Mouse (Mus musculus): ENCODE data around the gene Ecpas. TPM values are rescaled to one million over a fixed set of nuclear protein-coding genes. Genes with fewer than 3 reads are reported as not detected.

Gene Ecpas
- polyA plus RNA-seq, 1 experiment from 2014 or later = 55.0 TPM

DNA sequence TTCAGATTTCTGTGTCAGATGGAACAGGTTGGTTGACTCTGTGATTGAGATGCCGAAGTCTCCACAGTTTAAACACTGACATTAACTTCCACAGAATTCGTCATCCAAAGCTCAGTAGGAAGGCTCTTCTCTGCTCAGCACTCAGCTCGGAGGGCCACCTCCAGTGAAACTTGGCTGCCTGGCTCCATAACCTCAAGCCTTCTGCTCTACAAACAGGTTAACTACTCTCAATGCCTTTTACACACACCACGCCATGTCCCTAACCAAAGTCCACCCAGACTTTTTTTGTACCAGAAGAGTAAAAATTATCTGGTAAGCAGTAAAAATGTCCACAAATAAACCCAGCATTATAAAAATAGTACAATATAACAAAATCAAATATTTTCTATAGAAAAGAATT is 15.1 kb downstream of the Ecpas start:
- Histone ChIP-seq H3K36me3 (ENCODE audit: control insufficient read depth, insufficient read depth, low read length) (no peaks in the 10 kb centered on the region), H3K4me1 (ENCODE audit: control insufficient read depth, insufficient read depth, low read length) (no peaks in the 10 kb centered on the region), H3K27me3 (ENCODE audit: control insufficient read depth, insufficient read depth, low read length) (no peaks in the 10 kb centered on the region), H3K4me3 (replicated peaks; ENCODE audit: low read depth, low read length) (no peak overlapping the region), H3K9ac (replicated peaks; ENCODE audit: low read length) (no peak overlapping the region), H3K4me2 (ENCODE audit: low read length) (no peak overlapping the region), H3K9me3 (ENCODE audit: control insufficient read depth, low read length) (no peaks in the 10 kb centered on the region), H3K27ac (replicated peaks; ENCODE audit: low read depth, low read length) (no peak overlapping the region)
- 66% methylated on average over 4 of the region's 4 CpGs for WGBS
- ATAC-seq (ENCODE audit: low FRiP score, low TSS enrichment) (no peak), DNase-seq (no peak)

DNA sequence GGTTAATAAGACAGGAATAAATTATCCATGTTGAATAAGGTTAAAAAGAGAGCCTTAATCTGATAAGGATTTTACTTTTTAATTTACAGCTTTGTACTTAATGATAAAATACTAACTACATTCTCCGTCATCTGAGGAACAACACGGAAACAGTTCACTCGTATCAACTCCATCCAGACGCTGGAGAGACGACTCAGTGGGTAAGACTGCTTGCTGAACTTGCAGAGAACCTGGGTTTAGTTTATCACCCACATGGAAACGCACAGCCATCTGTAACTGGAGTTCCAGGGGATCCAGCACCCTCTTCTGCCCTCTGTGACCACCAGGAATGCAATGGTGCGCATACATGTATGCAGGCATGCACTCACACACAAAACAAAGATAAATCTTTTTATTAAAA is 18.1 kb downstream of the Ecpas start:
- Histone ChIP-seq H3K4me3 (replicated peaks; ENCODE audit: low read depth, low read length) (no peak overlapping the region), H3K9me3 (ENCODE audit: control insufficient read depth, low read length) (no peaks in the 10 kb centered on the region), H3K27ac (replicated peaks; ENCODE audit: low read depth, low read length) (no peak overlapping the region), H3K4me1 (ENCODE audit: control insufficient read depth, insufficient read depth, low read length) (no peaks in the 10 kb centered on the region), H3K9ac (replicated peaks; ENCODE audit: low read length) (no peak overlapping the region), H3K4me2 (ENCODE audit: low read length) (no peak overlapping the region), H3K27me3 (ENCODE audit: control insufficient read depth, insufficient read depth, low read length) (no peaks in the 10 kb centered on the region), H3K36me3 (ENCODE audit: control insufficient read depth, insufficient read depth, low read length) (no peaks in the 10 kb centered on the region)
- 87% methylated on average over 7 of the region's 7 CpGs for WGBS
- no peak for ATAC-seq (ENCODE audit: low FRiP score, low TSS enrichment)
- no peak for DNase-seq

DNA sequence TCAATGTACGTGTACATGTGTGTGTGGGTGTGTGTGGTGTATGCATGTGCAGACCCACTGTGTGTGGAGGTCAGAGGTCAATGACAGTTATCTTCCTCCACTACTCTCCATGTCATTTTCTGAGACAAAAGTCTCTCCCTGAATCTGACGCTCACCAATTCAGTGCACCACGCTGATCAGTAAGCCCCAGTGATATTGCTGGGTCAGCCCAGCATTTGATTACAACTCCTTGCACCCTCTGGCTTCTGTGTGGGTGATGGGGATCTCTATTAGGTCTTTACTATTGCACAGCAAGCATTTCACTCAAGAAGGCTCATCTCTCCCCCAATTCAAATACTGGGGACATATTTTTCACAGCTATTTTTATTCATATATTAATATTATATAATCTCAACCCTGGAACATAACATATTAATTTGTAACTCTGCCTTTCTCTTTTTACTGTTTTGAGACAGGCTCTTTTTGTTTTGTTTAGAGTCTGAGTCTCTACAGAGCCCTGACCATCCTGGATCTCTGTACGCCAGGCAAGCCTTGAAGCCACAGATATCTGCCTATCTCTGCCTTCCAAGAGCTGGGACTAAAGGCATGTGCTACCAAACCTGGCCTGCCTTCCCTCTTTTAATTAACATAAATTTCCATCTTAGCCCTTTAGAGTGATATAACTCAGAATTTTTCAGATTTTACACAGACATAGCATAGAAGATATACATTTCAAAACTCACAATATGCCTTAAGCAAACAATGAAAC is 22.3 kb downstream of the Ecpas start:
- Histone ChIP-seq H3K9ac (replicated peaks; ENCODE audit: low read length) (no peak overlapping the region), H3K36me3 (ENCODE audit: control insufficient read depth, insufficient read depth, low read length) (no peaks in the 10 kb centered on the region), H3K9me3 (ENCODE audit: control insufficient read depth, low read length) (no peaks in the 10 kb centered on the region), H3K27ac (replicated peaks; ENCODE audit: low read depth, low read length) (no peak overlapping the region), H3K4me3 (replicated peaks; ENCODE audit: low read depth, low read length) (no peak overlapping the region), H3K27me3 (ENCODE audit: control insufficient read depth, insufficient read depth, low read length) (no peaks in the 10 kb centered on the region), H3K4me1 (ENCODE audit: control insufficient read depth, insufficient read depth, low read length) (no peaks in the 10 kb centered on the region), H3K4me2 (ENCODE audit: low read length) (no peak overlapping the region)
- DNase-seq (no peak), ATAC-seq (ENCODE audit: low FRiP score, low TSS enrichment) (no peak)
- 91% methylated on average over 4 of the region's 4 CpGs for WGBS

DNA sequence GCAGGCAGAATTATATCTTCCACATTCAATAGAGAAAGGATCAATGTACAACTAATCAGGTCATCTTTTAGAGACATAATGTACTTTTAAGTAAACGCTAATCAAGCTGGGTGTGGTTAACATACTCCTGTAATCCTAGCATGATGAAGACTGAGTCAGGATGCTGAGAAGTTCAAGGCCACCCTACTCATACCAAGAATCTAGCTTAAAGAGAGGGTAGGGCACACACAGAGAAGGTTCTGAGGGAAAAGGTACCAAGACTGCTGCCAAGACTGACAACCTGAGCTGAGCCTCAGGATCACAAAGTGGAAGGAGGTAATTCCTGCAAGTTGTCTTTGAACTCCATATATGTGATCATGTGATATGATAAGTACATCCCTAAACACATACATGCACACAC is 24.0 kb downstream of the Ecpas start:
- H3K4me3 ChIP-seq (replicated peaks; ENCODE audit: low read depth, low read length) = no peak overlapping the region
- WGBS = 100% methylated on average over 1 of the region's 1 CpGs
- no peaks in the 10 kb centered on the region for H3K27me3 ChIP-seq (ENCODE audit: control insufficient read depth, insufficient read depth, low read length)
- no peaks in the 10 kb centered on the region for H3K9me3 ChIP-seq (ENCODE audit: control insufficient read depth, low read length)
- no peak for DNase-seq
- no peaks in the 10 kb centered on the region for H3K36me3 ChIP-seq (ENCODE audit: control insufficient read depth, insufficient read depth, low read length)
- ATAC-seq (ENCODE audit: low FRiP score, low TSS enrichment) = no peak
- H3K27ac ChIP-seq (replicated peaks; ENCODE audit: low read depth, low read length) = no peak overlapping the region
- no peak overlapping the region for H3K9ac ChIP-seq (replicated peaks; ENCODE audit: low read length)
- H3K4me2 ChIP-seq (ENCODE audit: low read length) = no peak overlapping the region
- no peaks in the 10 kb centered on the region for H3K4me1 ChIP-seq (ENCODE audit: control insufficient read depth, insufficient read depth, low read length)

DNA sequence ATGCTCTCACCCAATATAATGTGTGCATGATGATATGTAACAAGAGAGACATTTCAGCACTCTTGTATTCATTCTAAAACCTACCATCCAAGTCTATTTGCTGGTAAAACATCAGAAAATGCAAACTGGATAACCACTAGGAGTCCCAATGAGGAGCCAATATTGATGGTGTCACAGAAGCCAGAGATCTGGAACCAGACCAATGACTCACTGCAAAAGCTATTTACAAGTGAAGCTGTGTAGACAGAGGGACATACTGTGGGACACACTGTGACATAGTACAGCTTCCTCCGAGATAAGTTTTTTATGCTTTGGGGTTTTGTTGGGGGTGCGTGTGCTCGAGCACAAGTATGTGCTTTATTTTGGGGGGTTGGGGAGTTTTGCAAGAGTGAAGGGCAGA is 24.9 kb downstream of the Ecpas start:
- Histone ChIP-seq H3K27ac (replicated peaks; ENCODE audit: low read depth, low read length) (no peak overlapping the region), H3K4me2 (ENCODE audit: low read length) (no peak overlapping the region), H3K9me3 (ENCODE audit: control insufficient read depth, low read length) (no peaks in the 10 kb centered on the region), H3K9ac (replicated peaks; ENCODE audit: low read length) (no peak overlapping the region), H3K27me3 (ENCODE audit: control insufficient read depth, insufficient read depth, low read length) (no peaks in the 10 kb centered on the region), H3K4me3 (replicated peaks; ENCODE audit: low read depth, low read length) (no peak overlapping the region), H3K4me1 (ENCODE audit: control insufficient read depth, insufficient read depth, low read length) (no peaks in the 10 kb centered on the region), H3K36me3 (ENCODE audit: control insufficient read depth, insufficient read depth, low read length) (no peaks in the 10 kb centered on the region)
- DNase-seq (no peak), ATAC-seq (ENCODE audit: low FRiP score, low TSS enrichment) (no peak)
- 92% methylated on average over 3 of the region's 3 CpGs for WGBS

DNA sequence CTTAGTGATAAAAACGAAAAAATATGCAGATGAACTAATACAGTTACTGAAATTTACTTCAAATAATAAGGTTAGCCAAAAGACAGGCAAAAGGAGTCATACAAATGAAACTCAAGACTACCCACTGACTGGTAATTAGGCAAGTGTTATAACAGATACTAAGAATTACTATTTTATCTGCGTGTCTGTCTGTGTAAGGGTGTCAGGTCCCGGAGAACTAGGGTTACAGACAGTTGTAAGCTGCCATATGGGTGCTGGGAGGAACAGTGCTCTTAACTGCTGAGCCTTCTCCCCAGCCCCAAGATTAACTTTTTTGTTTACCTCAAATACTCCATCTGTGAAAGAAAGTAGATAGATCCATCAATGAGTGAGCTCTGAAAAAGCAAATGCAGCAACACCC is 25.8 kb downstream of the Ecpas start:
- 90% methylated on average over 3 of the region's 3 CpGs for WGBS
- H3K36me3 ChIP-seq (ENCODE audit: control insufficient read depth, insufficient read depth, low read length) = no peaks in the 10 kb centered on the region
- no peaks in the 10 kb centered on the region for H3K4me1 ChIP-seq (ENCODE audit: control insufficient read depth, insufficient read depth, low read length)
- H3K27me3 ChIP-seq (ENCODE audit: control insufficient read depth, insufficient read depth, low read length) = no peaks in the 10 kb centered on the region
- H3K4me2 ChIP-seq (ENCODE audit: low read length) = no peak overlapping the region
- H3K9ac ChIP-seq (replicated peaks; ENCODE audit: low read length) = no peak overlapping the region
- no peak for ATAC-seq (ENCODE audit: low FRiP score, low TSS enrichment)
- H3K27ac ChIP-seq (replicated peaks; ENCODE audit: low read depth, low read length) = no peak overlapping the region
- H3K9me3 ChIP-seq (ENCODE audit: control insufficient read depth, low read length) = no peaks in the 10 kb centered on the region
- no peak overlapping the region for H3K4me3 ChIP-seq (replicated peaks; ENCODE audit: low read depth, low read length)
- DNase-seq = no peak

DNA sequence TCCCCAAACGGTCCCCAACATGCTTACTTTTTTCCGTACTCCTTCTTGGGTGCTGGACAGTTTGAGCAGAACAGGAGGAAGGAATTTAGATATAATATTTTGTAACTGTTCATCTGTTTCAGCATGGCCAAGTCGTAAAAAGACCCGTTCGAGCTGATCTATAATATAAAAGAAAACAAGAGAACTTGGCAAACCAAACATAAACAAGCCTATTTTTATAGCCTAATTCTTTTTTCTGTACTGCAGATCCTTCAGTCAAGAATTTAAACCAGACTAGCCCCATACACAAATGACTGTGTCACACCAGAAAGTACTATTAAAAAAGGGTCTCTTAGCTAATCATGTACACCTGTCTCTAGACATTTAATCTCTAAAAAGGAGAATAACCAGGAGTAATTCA is 27.2 kb downstream of the Ecpas start:
- H3K4me2 ChIP-seq (ENCODE audit: low read length) = no peak overlapping the region
- no peaks in the 10 kb centered on the region for H3K36me3 ChIP-seq (ENCODE audit: control insufficient read depth, insufficient read depth, low read length)
- WGBS = 92% methylated on average over 5 of the region's 5 CpGs
- no peak overlapping the region for H3K9ac ChIP-seq (replicated peaks; ENCODE audit: low read length)
- ATAC-seq (ENCODE audit: low FRiP score, low TSS enrichment) (no peak), DNase-seq (no peak)
- H3K27me3 ChIP-seq (ENCODE audit: control insufficient read depth, insufficient read depth, low read length) = no peaks in the 10 kb centered on the region
- H3K4me3 ChIP-seq (replicated peaks; ENCODE audit: low read depth, low read length) = no peak overlapping the region
- no peak overlapping the region for H3K27ac ChIP-seq (replicated peaks; ENCODE audit: low read depth, low read length)
- H3K4me1 ChIP-seq (ENCODE audit: control insufficient read depth, insufficient read depth, low read length) = no peaks in the 10 kb centered on the region
- no peaks in the 10 kb centered on the region for H3K9me3 ChIP-seq (ENCODE audit: control insufficient read depth, low read length)

DNA sequence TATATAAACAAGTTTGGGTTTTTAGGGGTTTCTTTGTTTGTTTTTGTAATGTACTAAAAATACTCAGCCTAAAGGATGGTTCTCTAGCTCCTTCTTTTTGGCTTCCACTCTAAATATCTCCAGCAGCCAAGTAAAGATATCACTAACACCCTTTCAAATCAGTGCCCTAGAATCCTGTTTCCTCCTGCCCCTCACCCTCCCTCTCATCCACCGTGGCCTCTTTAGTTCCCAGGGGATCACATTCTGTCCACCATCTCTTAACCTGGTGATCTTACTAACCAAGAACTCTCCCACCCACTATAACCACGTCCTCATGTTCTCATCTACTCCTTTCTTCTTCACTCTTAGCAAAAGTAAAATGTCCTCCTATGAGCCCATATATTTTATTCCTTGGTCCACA is 28.7 kb downstream of the Ecpas start:
- WGBS = 87% methylated on average over 2 of the region's 2 CpGs
- no peak for DNase-seq

DNA sequence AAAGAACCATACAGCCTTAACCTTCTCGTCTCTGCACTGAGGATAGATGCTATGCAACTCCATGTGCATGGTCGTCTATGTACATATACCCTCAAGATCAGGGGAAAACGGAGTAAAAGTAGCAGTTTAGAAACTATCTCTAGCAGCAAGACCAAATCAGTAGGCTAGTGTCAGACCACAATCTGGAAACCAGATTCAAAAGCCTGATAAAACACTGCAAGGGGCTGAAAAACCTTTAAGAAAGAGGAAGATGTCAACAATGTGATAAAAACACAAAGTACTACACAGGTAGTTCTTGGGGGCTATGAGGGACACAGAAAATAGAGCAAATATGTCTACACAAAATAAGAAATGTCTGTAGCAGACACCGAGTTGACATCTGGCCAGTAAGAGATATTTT is 38.2 kb downstream of the Ecpas start:
- H3K27ac ChIP-seq (replicated peaks; ENCODE audit: low read depth, low read length) = no peak overlapping the region
- H3K4me2 ChIP-seq (ENCODE audit: low read length) = no peak overlapping the region
- WGBS = 94% methylated on average over 4 of the region's 4 CpGs
- no peaks in the 10 kb centered on the region for H3K27me3 ChIP-seq (ENCODE audit: control insufficient read depth, insufficient read depth, low read length)
- H3K36me3 ChIP-seq (ENCODE audit: control insufficient read depth, insufficient read depth, low read length) = peaks cover 19% of the 10 kb centered on the region
- no peaks in the 10 kb centered on the region for H3K9me3 ChIP-seq (ENCODE audit: control insufficient read depth, low read length)
- H3K4me3 ChIP-seq (replicated peaks; ENCODE audit: low read depth, low read length) = no peak overlapping the region
- H3K4me1 ChIP-seq (ENCODE audit: control insufficient read depth, insufficient read depth, low read length) = no peaks in the 10 kb centered on the region
- no peak overlapping the region for H3K9ac ChIP-seq (replicated peaks; ENCODE audit: low read length)
- no peak for DNase-seq
- no peak for ATAC-seq (ENCODE audit: low FRiP score, low TSS enrichment)

More for the DNA sequence above, 28.7 kb downstream of the Ecpas start:
- Histone ChIP-seq H3K9ac (replicated peaks; ENCODE audit: low read length) (no peak overlapping the region), H3K27ac (replicated peaks; ENCODE audit: low read depth, low read length) (no peak overlapping the region), H3K4me1 (ENCODE audit: control insufficient read depth, insufficient read depth, low read length) (no peaks in the 10 kb centered on the region), H3K4me3 (replicated peaks; ENCODE audit: low read depth, low read length) (no peak overlapping the region), H3K4me2 (ENCODE audit: low read length) (no peak overlapping the region), H3K27me3 (ENCODE audit: control insufficient read depth, insufficient read depth, low read length) (no peaks in the 10 kb centered on the region), H3K9me3 (ENCODE audit: control insufficient read depth, low read length) (no peaks in the 10 kb centered on the region), H3K36me3 (ENCODE audit: control insufficient read depth, insufficient read depth, low read length) (no peaks in the 10 kb centered on the region)
- ATAC-seq (ENCODE audit: low FRiP score, low TSS enrichment) = no peak

Measured in midbrain, embryonic 14.5 days (tissue).